In the genomic region with DNA sequence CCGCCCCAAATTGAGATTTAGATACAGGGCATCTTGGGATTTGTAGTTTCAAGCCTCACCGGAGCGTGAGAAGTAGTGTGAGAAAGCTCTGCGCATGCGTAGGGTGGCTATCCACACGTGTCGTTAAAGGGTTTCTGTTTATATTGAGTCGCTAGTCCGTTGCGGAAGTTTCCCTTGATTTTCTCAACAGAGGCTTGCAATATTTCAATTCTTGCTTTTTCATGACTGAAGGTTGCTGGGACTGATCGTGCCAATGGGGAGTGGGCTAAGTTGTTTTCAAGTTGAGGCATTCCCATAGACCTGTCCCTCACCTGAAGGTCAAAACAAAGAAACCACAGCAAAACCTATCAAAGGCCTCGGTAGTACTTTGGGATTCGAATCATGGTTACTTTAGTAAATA, we compare ENCODE assay signal across 9 mouse cellular contexts. TPM values are rescaled to one million over a fixed set of nuclear protein-coding genes. Genes with fewer than 3 reads are reported as not detected.
DNase-seq lines count a peak whose midpoint lies in the region; ATAC-seq lines count a peak whose summit lies in the region.
"Had no signal": no experiment of that assay in that cellular context is flagged by ENCODE, and none has a peak within 500 bp of the region (broad histone marks: within the 10 kb centered on the region; RNA-seq: fewer than 3 reads in every experiment).

No protein-coding gene starts in this region.

- no peak overlapping the region for H3K27ac ChIP-seq in embryonic facial prominence, embryonic 11.5 days (replicated peaks; ENCODE audit: low read depth, low read length)
- peak overlapping the region; percentile 100; the same call in 1 of the 2 replicates for H3K27ac ChIP-seq in heart, embryonic 15.5 days
- peak overlapping the region; percentile 97 for H3K27ac ChIP-seq in liver, embryonic 16.5 days (ENCODE audit: low read length)
- peak overlapping the region; percentile 100 for H3K27ac ChIP-seq in stomach, embryonic 15.5 days

- no peak for ATAC-seq in embryonic facial prominence, embryonic 11.5 days (replicated peaks; ENCODE audit: insufficient number of reproducible peaks, low FRiP score, low TSS enrichment, low read depth)
- no peak for ATAC-seq in heart, embryonic 15.5 days (replicated peaks; ENCODE audit: insufficient number of reproducible peaks, insufficient read depth, low FRiP score, low read depth)
- ATAC-seq in liver, embryonic 16.5 days (ENCODE audit: low read depth) = no peak
- no peak for ATAC-seq in stomach, embryonic 15.5 days (ENCODE audit: insufficient read depth, low FRiP score, low read depth)
- ATAC-seq: Patski had no signal

- no peaks in the 10 kb centered on the region; the same call in 1 of the 2 replicates for H3K36me3 ChIP-seq in embryonic facial prominence, embryonic 11.5 days (replicated peaks; ENCODE audit: control insufficient read depth, insufficient read depth, low read depth, low read length)
- peaks cover 32% of the 10 kb centered on the region for H3K36me3 ChIP-seq in heart, embryonic 15.5 days
- peaks cover 32% of the 10 kb centered on the region for H3K36me3 ChIP-seq in liver, embryonic 16.5 days (ENCODE audit: control insufficient read depth, insufficient read depth)
- peaks cover 30% of the 10 kb centered on the region for H3K36me3 ChIP-seq in stomach, embryonic 15.5 days

- no peaks in the 10 kb centered on the region for H3K27me3 ChIP-seq in embryonic facial prominence, embryonic 11.5 days (ENCODE audit: control insufficient read depth, insufficient read depth, low read length)
- no peaks in the 10 kb centered on the region for H3K27me3 ChIP-seq in heart, embryonic 15.5 days
- H3K27me3 ChIP-seq in liver, embryonic 16.5 days (ENCODE audit: control insufficient read depth, insufficient read depth, low read depth, low read length) = no peaks in the 10 kb centered on the region
- no peaks in the 10 kb centered on the region for H3K27me3 ChIP-seq in stomach, embryonic 15.5 days (replicated peaks)
- H3K27me3 ChIP-seq: Patski had no signal

- H3K4me1 ChIP-seq in embryonic facial prominence, embryonic 11.5 days (ENCODE audit: control insufficient read depth, insufficient read depth, low read length) = peaks cover 3% of the 10 kb centered on the region
- H3K4me1 ChIP-seq in heart, embryonic 15.5 days (replicated peaks) = peaks cover 29% of the 10 kb centered on the region
- H3K4me1 ChIP-seq in liver, embryonic 16.5 days (ENCODE audit: control insufficient read depth, low read depth, low read length) = peaks cover 46% of the 10 kb centered on the region
- H3K4me1 ChIP-seq in stomach, embryonic 15.5 days = peaks cover 21% of the 10 kb centered on the region

- H3K9ac ChIP-seq in embryonic facial prominence, embryonic 11.5 days (replicated peaks; ENCODE audit: low read length) = 0 out of 2 replicates have a peak overlapping the region, but pooled peaks have one; percentile 22
- H3K9ac ChIP-seq in heart, embryonic 15.5 days = peak overlapping the region; percentile 75
- peak overlapping the region; percentile 82 for H3K9ac ChIP-seq in liver, embryonic 16.5 days (ENCODE audit: low read depth, low read length)
- 0 out of 2 replicates have a peak overlapping the region, but pooled peaks have one; percentile 10 for H3K9ac ChIP-seq in stomach, embryonic 15.5 days

- peak overlapping the region; percentile 75 for H3K4me2 ChIP-seq in embryonic facial prominence, embryonic 11.5 days (ENCODE audit: low read depth, low read length)
- peak overlapping the region; percentile 84 for H3K4me2 ChIP-seq in heart, embryonic 15.5 days
- H3K4me2 ChIP-seq in liver, embryonic 16.5 days (ENCODE audit: low read depth, low read length) = peak overlapping the region; percentile 90
- peak overlapping the region; percentile 84 for H3K4me2 ChIP-seq in stomach, embryonic 15.5 days

- H3K4me3 ChIP-seq in embryonic facial prominence, embryonic 11.5 days (ENCODE audit: low read depth, low read length) = peak overlapping the region; percentile 83
- H3K4me3 ChIP-seq in heart, embryonic 15.5 days = peak overlapping the region; percentile 91
- H3K4me3 ChIP-seq in liver, embryonic 16.5 days (ENCODE audit: low read depth, low read length) = peak overlapping the region; percentile 76
- H3K4me3 ChIP-seq in stomach, embryonic 15.5 days (replicated peaks) = peak overlapping the region; percentile 77

- peak; percentile 58 for DNase-seq in urinary bladder, postnatal 25 days (ENCODE audit: low spot score)
- no peak for DNase-seq in urinary bladder, adult 2 months (ENCODE audit: low spot score)
- peak; percentile 89 for DNase-seq in embryonic facial prominence, embryonic 11.5 days (ENCODE audit: low spot score)
- DNase-seq in kidney, postnatal 14 days = peak; percentile 88
- DNase-seq in neural tube, embryonic 10.5 days (ENCODE audit: extremely low spot score, low spot score) = peak; percentile 73

- WGBS in embryonic facial prominence, embryonic 11.5 days = 4% methylated on average over 13 of the region's 13 CpGs
- WGBS in heart, embryonic 15.5 days = 3% methylated on average over 13 of the region's 13 CpGs
- under 1% methylated on average over 13 of the region's 13 CpGs for WGBS in liver, embryonic 16.5 days (ENCODE audit: insufficient replicate concordance)
- 3% methylated on average over 13 of the region's 13 CpGs for WGBS in stomach, embryonic 15.5 days

- H3K9me3 ChIP-seq in embryonic facial prominence, embryonic 11.5 days (replicated peaks; ENCODE audit: control insufficient read depth, low read length) = no peaks in the 10 kb centered on the region
- no peaks in the 10 kb centered on the region for H3K9me3 ChIP-seq in heart, embryonic 15.5 days (replicated peaks)
- no peaks in the 10 kb centered on the region for H3K9me3 ChIP-seq in liver, embryonic 16.5 days (replicated peaks; ENCODE audit: control insufficient read depth, low read length)
- H3K9me3 ChIP-seq in stomach, embryonic 15.5 days = no peaks in the 10 kb centered on the region

RNA-seq across cellular contexts. Expression of a gene that starts 2.0 kb away (rescaled TPM):
- polyA plus RNA-seq in urinary bladder, adult 2 months (2012; rRNA removed) = 50.0 and 53.0 TPM in 2 replicates
- 17.0 and 20.5 TPM in 2 replicates for polyA plus RNA-seq in embryonic facial prominence, embryonic 11.5 days (2014; fragmentation: Nextera tagmentation; extraction: Ambion mirVana)
- polyA plus RNA-seq in heart, embryonic 15.5 days (2015; fragmentation: Nextera tagmentation; extraction: Ambion mirVana) = 17.7 and 22.8 TPM in 2 replicates
- polyA plus RNA-seq in liver, embryonic 16.5 days (2015; fragmentation: Nextera tagmentation; extraction: Ambion mirVana) = 17.7 and 17.8 TPM in 2 replicates
- polyA plus RNA-seq in stomach, embryonic 15.5 days (2015; fragmentation: Nextera tagmentation; extraction: Ambion mirVana) = 26.9 and 31.9 TPM in 2 replicates

RNA-seq across cellular contexts. Expression of a gene that starts 8.1 kb away (rescaled TPM):
- 109 and 140 TPM in 2 replicates for polyA plus RNA-seq in urinary bladder, adult 2 months (2012; rRNA removed)
- polyA plus RNA-seq in embryonic facial prominence, embryonic 11.5 days (2014; fragmentation: Nextera tagmentation; extraction: Ambion mirVana) = 172 and 178 TPM in 2 replicates
- polyA plus RNA-seq in heart, embryonic 15.5 days (2015; fragmentation: Nextera tagmentation; extraction: Ambion mirVana) = 68.4 and 77.2 TPM in 2 replicates
- polyA plus RNA-seq in liver, embryonic 16.5 days (2015; fragmentation: Nextera tagmentation; extraction: Ambion mirVana) = 49.2 and 50.0 TPM in 2 replicates
- 104 and 132 TPM in 2 replicates for polyA plus RNA-seq in stomach, embryonic 15.5 days (2015; fragmentation: Nextera tagmentation; extraction: Ambion mirVana)

RNA-seq across cellular contexts. Expression of a gene that starts 9.7 kb away (rescaled TPM):
- polyA plus RNA-seq in urinary bladder, adult 2 months (2012; rRNA removed) = 113 and 136 TPM in 2 replicates
- polyA plus RNA-seq in embryonic facial prominence, embryonic 11.5 days (2014; fragmentation: Nextera tagmentation; extraction: Ambion mirVana) = 130 and 132 TPM in 2 replicates
- 97.7 and 106 TPM in 2 replicates for polyA plus RNA-seq in heart, embryonic 15.5 days (2015; fragmentation: Nextera tagmentation; extraction: Ambion mirVana)
- polyA plus RNA-seq in liver, embryonic 16.5 days (2015; fragmentation: Nextera tagmentation; extraction: Ambion mirVana) = 48.6 and 55.8 TPM in 2 replicates
- 108 and 115 TPM in 2 replicates for polyA plus RNA-seq in stomach, embryonic 15.5 days (2015; fragmentation: Nextera tagmentation; extraction: Ambion mirVana)

RNA-seq across cellular contexts. Expression of a gene that starts 20.4 kb away (rescaled TPM):
- 0.04 TPM in 1 of 2 replicates, not detected in the other for polyA plus RNA-seq in urinary bladder, adult 2 months (2012; rRNA removed)
- not detected in 2 replicates for polyA plus RNA-seq in embryonic facial prominence, embryonic 11.5 days (2014; fragmentation: Nextera tagmentation; extraction: Ambion mirVana)
- not detected in 2 replicates for polyA plus RNA-seq in heart, embryonic 15.5 days (2015; fragmentation: Nextera tagmentation; extraction: Ambion mirVana)
- polyA plus RNA-seq in liver, embryonic 16.5 days (2015; fragmentation: Nextera tagmentation; extraction: Ambion mirVana) = not detected in 2 replicates
- 0.23 and 0.49 TPM in 2 replicates for polyA plus RNA-seq in stomach, embryonic 15.5 days (2015; fragmentation: Nextera tagmentation; extraction: Ambion mirVana)

RNA-seq across cellular contexts. Expression of a gene that starts 25.1 kb away (rescaled TPM):
- polyA plus RNA-seq in urinary bladder, adult 2 months (2012; rRNA removed) = 38.9 and 54.7 TPM in 2 replicates
- polyA plus RNA-seq in embryonic facial prominence, embryonic 11.5 days (2014; fragmentation: Nextera tagmentation; extraction: Ambion mirVana) = 20.4 and 21.2 TPM in 2 replicates
- 15.4 and 22.2 TPM in 2 replicates for polyA plus RNA-seq in heart, embryonic 15.5 days (2015; fragmentation: Nextera tagmentation; extraction: Ambion mirVana)
- 10.3 and 10.4 TPM in 2 replicates for polyA plus RNA-seq in liver, embryonic 16.5 days (2015; fragmentation: Nextera tagmentation; extraction: Ambion mirVana)
- 29.0 and 29.4 TPM in 2 replicates for polyA plus RNA-seq in stomach, embryonic 15.5 days (2015; fragmentation: Nextera tagmentation; extraction: Ambion mirVana)

Comparison
In these comparisons a context has a peak if more than half of its experiments do, and no peak if none do; other contexts are left out.
1. H3K9ac ChIP-seq: peak in every context shown above with its lines; median percentile 82 in liver, embryonic 16.5 days; 75 in heart, embryonic 15.5 days; 22 in embryonic facial prominence, embryonic 11.5 days; 10 in stomach, embryonic 15.5 days.